Mouse (Mus musculus) urinary bladder, postnatal 10 days (tissue): ENCODE results near the gene Slc44a5.

Source experiments
- DNase-seq: peaks from one replicate; pipeline ENCODE4 v3.0.0; 2022; ENCODE audit warnings: low spot score

Slc44a5 gene

DNA sequence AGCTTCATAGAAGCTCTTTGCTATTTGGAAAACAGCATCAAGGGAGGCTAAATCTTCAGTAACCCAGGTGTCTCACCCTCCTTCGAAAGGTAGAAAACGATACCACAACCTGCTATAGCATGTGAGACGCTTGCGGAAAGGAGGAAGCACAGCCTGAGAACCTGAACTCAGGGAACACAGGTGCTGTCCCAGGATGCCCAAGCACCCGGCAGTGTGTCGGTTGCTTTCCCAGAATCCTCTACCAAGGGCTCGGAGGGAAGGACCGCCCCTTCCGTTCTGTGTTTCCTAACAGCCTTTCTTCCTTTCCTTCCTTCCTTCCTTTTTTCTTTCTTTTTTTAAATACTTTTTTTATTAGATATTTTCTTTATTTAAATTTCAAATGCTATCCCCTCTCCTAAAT is 326.8 kb downstream of the Slc44a5 start:
- DNase-seq: no peak

- no peak for DNase-seq
Measured at GRCm38 (mm10) chr3:154301102-154301501, 327.9 kb downstream of the Slc44a5 start.

GRCm38 (mm10) chr3:154305163-154305884 is 332.1 kb downstream of the Slc44a5 start:
- DNase-seq: no peak

DNA sequence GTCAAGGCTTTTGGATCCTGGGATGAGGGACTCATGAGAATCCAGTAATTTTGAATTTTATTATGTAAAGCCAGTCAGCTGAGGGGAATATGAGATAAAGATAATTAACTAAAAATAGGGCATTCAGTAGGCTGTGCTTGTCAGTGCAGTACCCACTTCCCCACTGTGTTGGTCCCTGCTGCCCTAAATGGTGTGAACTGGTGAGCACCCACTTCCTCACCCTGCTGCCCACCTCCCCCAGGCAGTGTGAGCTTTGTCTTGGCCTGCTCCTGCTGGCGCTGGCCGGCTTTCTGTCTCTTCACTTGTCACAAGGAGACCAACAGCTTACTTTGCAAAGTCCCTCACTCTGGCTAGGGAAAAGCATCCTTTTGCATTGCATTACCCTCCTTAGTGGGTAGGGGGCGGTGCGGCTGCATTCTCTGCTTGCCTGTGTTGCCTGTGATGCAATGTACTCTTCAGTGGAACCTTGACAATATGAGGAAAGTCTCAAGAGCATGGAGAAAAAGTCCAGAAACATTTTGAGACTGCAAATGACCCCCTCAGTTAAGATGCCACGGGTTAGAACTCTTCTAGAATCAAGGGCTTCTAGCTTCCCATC is 344.5 kb downstream of the Slc44a5 start:
- DNase-seq: no peak
